Mouse (Mus musculus): ENCODE data around the gene Tapbp. TPM values are rescaled to one million over a fixed set of nuclear protein-coding genes. Genes with fewer than 3 reads are reported as not detected.

The Tapbp gene
- total and polyA plus RNA-seq, 3 experiments = 45.3 to 134 (median 116) TPM

- DNase-seq (ENCODE audit: extremely low read depth) = no peak
- H3K9me3 ChIP-seq (replicated peaks; ENCODE audit: low read length) = no peaks in the 10 kb centered on the region
- no peaks in the 10 kb centered on the region for H3K79me2 ChIP-seq (replicated peaks; ENCODE audit: control insufficient read depth, extremely low read depth, insufficient read depth, poor library complexity, severe bottlenecking)
- TF ChIP-seq SMC3 (IDR thresholded peaks at IDR 0.05; ENCODE audit: low read depth, low read length) (no peak), POLR2AphosphoS2 (IDR thresholded peaks at IDR 0.05; ENCODE audit: low read depth, low read length) (no peak), TCF12 (IDR thresholded peaks at IDR 0.05; ENCODE audit: low read depth, low read length) (no peak), POLR2A (IDR thresholded peaks at IDR 0.05; ENCODE audit: low read depth, low read length) (no peak), RAD21 (IDR thresholded peaks at IDR 0.05; ENCODE audit: low read depth, low read length) (no peak), MAFK (IDR thresholded peaks at IDR 0.05; ENCODE audit: insufficient replicate concordance, low read length) (no peak), MYC (IDR thresholded peaks at IDR 0.05; ENCODE audit: low read depth, low read length) (no peak), HCFC1 (IDR thresholded peaks at IDR 0.05; ENCODE audit: low read depth, low read length) (no peak), MAZ (IDR thresholded peaks at IDR 0.05; ENCODE audit: low read depth, low read length) (no peak), CHD2 (IDR thresholded peaks at IDR 0.05; ENCODE audit: low read length) (no peak), ZC3H11A (IDR thresholded peaks at IDR 0.05; ENCODE audit: low read depth, low read length) (no peak), NELFE (IDR thresholded peaks at IDR 0.05; ENCODE audit: low read depth, low read length) (no peak), MEF2A (IDR thresholded peaks at IDR 0.05; ENCODE audit: borderline replicate concordance, low read depth, low read length) (no peak), E2F4 (IDR thresholded peaks at IDR 0.05; ENCODE audit: insufficient replicate concordance, low read depth, low read length) (no peak), USF1 (IDR thresholded peaks at IDR 0.05; ENCODE audit: low read depth, low read length) (no peak), ZKSCAN1 (IDR thresholded peaks at IDR 0.05; ENCODE audit: borderline replicate concordance, low read depth, low read length) (no peak), MAX (IDR thresholded peaks at IDR 0.05; ENCODE audit: low read length) (no peak), UBTF (IDR thresholded peaks at IDR 0.05; ENCODE audit: low read depth, low read length) (no peak), CTCF (conservative IDR thresholded peaks at IDR 0.05 in 1 of 2, IDR thresholded peaks at IDR 0.05 in 1 of 2; ENCODE audit: low read depth in 2 of 2, low read length in 2 of 2) (no peak), GABPA (IDR thresholded peaks at IDR 0.05; ENCODE audit: insufficient replicate concordance, low read depth, low read length) (no peak)
- H3K36me3 ChIP-seq (replicated peaks in 1 of 2; ENCODE audit: control insufficient read depth in 1 of 2, insufficient read depth in 1 of 2, low read length in 1 of 2) = peaks cover 76 to 92% of the 10 kb centered on the region in 2 experiments
- in situ Hi-C loops (cut with MboI; ENCODE audit: low pct_ligation_motif_present, low pct_unique_long_range_greater_than_20kb, low sequenced_read_pairs) = no loop called here
- H3K4me1 ChIP-seq (ENCODE audit: control insufficient read depth in 1 of 2, insufficient read depth in 2 of 2) = peaks cover 2 to 13% of the 10 kb centered on the region in 2 experiments; a peak in 2 of 4 replicates
- no peak overlapping the region for H3K4me3 ChIP-seq (replicated peaks in 1 of 3; ENCODE audit: low read depth in 2 of 3, low read length in 2 of 3, poor library complexity in 1 of 3)
- H3K4me2 ChIP-seq (ENCODE audit: insufficient read depth, low read depth, poor library complexity, severe bottlenecking) = no peak overlapping the region
- no peaks in the 10 kb centered on the region for H3K27me3 ChIP-seq (replicated peaks)
- no peak overlapping the region for H3K27ac ChIP-seq (ENCODE audit: insufficient read depth, low read depth)
- no peak overlapping the region for H3K9ac ChIP-seq (ENCODE audit: insufficient read depth, low read depth)
- dilution Hi-C loops (cut with MboI; ENCODE audit: extremely low pct_ligation_motif_present, extremely low pct_unique_long_range_greater_than_20kb, low sequenced_read_pairs) = no loop called here
Measured at GRCm38 (mm10) chr17:33947430-33948089, 31.9 kb downstream of the Tapbp start.
